Mouse (Mus musculus) spleen, postnatal 14 days (tissue): ENCODE data around the gene Slc3a2.
"Not testable (repeated sequence)": the region's sequence is repeated elsewhere in the genome, so short reads cannot be mapped to it uniquely, and the experiment has no call there.

Experiments
- DNase-seq, 2 experiments: peaks; one replicate each; pipeline ENCODE4 v3.0.0; 2021 to 2022; ENCODE audit warnings: low spot score in 2 of 2

The Slc3a2 gene

DNA sequence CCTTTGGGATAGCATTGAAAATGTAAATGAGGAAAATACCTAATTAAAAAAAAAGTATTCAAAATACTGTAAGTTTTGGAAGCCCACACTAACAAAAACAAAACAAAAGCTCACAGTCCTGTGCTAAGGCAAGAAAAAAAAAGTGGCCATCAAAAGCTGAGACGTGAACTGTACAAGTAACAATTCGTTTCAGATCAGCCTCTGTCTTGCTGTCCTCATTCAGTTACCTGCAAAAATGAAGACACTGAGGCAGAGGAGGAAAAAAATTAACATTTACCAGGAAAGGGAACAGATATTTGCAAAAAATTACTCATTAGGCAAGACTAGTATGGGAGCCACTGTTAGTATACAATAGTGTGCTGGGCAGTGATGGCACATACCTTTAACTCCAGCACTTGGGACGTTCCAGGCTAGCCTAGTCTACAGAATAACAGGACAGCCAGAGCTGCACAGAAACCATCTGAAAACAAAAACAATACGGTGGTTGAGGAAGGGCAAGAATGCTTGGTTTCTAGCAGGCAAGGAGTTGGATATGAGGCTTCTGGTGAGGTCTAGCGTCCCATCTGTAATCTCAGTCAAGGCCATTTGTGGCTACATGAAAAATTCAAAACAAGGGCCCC is 4.4 kb upstream of the Slc3a2 start:
- DNase-seq, result no peak

DNA sequence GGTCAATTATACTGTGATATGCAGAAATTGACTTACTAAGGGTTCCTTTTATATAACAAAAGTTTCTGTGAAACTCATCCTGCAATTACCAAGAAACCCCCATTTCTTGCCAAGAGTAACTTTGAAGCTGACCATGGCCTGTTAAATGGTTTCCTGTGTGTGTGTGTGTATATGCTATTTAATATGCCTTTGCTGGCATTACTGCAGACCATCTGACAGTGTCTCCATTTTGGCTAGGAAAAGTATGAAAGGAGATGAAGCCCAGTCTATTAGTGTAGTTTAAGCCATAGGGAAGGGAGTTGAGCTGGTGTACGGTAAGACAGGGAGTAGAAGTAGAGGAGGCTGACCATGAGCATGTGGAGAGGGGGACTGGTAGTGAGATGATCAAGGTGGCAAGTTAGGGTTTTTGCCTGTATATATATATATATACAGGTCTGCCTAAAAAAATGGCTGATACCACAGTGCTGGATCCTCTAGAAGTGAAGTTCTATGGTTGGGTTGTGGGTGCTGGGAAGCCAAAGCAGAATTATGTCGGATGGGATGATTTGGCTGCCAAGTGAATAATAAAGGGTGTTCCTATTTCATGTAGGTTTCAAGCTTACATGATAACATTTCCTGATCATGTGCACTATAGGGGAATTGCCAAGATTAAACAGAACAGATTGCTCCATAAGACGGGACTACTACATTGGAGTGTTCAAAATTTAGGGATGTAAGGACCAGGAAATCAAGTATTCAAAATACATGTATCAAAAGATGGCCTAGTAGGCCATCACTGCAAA is 3.6 kb upstream of the Slc3a2 start:
- no peak for DNase-seq

DNA sequence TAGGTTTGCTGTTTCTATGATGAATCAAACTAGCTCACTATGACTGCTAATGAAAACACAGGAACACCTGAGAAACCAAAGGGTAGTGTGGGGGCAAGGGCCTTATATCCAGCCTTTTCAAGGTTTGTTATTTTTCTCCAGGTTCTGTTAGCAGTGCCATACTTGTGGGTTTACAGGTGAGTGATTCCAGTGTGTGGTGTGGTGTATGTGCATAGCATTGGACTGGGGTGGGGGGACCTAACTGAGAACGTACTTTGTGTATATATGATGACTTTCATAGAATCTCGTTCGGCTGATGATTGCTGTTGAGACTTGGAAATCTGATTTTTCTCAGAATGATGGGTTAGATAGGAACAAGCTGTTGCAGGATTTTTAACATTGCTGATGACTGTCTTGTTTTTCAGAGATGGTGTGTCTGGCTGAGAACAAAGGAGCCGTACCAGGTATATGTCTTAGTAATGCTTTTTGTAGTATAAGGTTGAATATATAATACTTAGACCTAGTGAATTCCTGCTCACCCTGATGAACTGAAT is 2.0 kb upstream of the Slc3a2 start:
- DNase-seq, result no peak

DNA sequence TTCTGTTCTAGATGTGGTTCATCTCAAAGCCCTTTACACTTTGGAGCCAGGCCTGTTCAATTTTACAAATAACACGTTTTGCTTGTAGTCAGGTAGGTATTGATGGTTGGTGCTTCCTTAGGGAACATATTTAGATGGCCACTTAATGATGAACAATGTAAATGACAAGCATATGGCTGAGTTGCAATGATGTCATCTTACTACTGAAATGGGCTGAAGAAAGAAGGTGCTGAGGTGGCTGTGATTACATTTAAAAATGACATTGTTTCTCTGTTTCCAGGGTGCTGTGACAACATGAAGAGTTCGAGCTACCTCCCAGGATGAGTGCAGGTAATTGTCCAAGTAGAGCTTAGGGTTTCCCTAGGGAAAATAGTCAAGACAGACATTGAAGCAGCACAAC is 1.2 kb upstream of the Slc3a2 start:
- no peak for DNase-seq

DNA sequence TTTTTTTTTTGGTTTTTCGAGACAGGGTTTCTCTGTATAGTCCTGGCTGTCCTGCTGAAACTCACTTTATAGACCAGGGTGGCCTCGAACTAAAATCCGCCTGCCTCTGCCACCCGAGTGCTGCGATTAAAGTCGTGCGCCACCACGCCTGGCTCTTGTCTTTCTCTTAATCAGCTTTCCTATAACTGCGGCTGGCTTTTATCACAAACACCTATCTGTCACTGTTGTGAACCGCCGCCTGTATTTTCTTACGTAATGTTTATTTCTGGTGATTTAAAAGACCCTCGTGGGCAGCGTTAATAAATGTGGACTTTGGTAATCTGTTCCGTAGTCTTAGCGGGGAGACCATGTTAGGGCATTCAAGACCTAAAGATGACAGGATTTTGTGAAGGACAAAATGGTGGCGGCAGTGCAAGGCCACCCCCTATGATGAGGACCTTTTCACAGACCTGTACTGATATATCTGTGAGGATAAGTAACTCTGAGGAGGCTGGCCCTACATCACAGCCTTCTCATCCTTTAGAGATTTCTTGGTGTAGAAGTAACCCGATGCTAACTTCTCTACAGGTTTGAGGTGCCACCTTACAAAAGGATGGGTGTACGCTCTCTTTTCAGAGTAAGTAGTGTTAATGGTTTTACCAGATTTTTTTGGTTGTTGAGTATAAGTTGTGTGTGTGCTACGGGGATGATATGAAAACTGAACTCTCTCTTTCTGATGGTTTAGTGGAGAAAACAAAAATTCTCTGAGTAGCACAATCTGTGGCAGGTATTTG is 591 bp upstream of the Slc3a2 start:
- no peak for DNase-seq

DNA sequence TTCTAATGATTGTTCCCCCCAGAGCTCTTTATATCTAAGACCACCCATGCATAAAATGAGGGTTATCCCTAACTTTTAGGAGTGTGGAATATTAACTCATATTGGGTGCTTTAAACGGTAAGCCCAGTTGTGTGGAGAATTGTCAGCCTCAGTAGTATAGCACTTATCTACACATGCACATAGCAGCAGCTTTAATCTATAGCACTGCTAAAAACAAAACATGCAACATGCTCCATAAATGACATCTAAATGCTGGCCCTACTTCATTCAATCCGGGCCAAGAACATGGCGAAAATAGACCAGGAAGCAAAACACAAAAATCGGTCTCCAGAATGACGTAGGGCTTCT is 636 bp downstream of the Slc3a2 start:
- DNase-seq, result no peak

DNA sequence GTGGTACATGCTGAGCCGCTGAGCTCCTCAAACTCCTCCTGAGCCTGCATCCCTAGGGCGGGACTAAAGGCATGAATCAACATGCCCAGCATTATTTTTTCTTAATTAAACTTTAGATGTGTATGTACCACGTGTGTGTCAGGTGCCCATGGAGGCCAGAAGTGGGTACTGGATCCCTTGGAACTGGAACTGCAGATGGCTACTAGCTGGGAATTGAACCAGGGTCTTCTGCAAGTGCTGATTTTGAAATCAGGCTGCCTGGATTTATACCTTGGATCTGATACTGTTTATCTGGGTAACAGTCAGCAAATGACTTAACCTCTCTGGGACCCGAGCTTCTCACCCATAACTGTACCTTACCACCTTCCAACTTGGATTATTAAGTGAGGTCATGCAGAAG is 1.1 kb downstream of the Slc3a2 start:
- no peak for DNase-seq

DNA sequence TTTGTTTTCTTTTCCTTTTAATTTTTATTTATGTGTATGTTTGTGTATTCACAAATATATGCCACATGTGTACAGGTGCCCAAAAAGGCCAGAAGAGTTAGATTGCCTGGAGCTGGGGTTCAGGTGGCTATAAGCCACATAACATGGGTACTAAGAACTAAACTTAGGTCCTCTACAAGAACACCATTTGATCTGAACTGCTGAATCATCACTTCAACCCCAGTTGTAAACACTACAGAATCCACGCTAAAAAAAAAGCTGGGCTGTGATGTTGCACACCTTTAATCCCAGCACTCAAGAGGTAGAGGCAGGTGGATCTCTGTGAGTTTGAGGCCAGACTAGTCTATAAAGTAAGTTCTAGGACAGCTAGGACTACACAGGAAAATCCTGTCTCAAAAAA is 1.8 kb downstream of the Slc3a2 start:
- no peak for DNase-seq

DNA sequence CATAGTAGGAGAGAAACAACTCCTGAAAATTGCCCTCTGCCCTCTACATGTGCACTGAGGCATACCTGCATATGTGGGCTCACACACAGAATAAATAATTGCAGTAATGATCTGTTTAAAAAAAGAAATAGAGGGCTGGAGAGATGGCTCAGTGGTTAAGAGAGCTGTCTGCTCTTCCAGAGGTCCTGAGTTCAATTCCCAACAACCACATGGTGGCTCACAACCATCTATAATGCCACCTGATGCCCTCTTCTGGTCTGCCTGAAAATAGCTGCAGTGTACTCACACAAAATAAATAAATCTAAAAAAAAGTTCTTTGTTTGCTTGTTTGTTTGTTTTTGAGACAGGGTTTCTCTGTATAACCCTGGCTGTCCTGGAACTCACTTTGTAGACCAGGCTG is 4.1 kb downstream of the Slc3a2 start:
- DNase-seq, result not testable (repeated sequence)

DNA sequence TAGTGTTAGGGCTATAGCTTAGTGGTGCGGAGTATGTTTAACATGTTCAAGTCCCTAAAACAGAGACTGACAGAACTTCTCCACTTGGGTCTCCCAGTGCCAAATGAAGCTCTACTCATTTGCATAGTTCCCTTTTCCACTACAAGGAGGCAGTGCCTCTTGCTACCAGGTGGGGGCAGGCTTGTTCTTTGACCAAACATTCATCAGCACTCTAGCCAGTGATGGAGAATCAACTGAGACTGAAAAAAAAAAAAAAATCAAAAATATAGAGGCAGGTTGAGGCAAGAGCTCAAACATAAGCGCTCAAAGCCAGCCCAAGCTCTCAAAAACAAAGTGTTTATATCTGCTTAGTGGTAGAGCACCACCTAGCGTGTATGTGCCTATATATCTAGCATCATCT is 4.8 kb downstream of the Slc3a2 start:
- DNase-seq, result peak; percentile 55 to 72

DNA sequence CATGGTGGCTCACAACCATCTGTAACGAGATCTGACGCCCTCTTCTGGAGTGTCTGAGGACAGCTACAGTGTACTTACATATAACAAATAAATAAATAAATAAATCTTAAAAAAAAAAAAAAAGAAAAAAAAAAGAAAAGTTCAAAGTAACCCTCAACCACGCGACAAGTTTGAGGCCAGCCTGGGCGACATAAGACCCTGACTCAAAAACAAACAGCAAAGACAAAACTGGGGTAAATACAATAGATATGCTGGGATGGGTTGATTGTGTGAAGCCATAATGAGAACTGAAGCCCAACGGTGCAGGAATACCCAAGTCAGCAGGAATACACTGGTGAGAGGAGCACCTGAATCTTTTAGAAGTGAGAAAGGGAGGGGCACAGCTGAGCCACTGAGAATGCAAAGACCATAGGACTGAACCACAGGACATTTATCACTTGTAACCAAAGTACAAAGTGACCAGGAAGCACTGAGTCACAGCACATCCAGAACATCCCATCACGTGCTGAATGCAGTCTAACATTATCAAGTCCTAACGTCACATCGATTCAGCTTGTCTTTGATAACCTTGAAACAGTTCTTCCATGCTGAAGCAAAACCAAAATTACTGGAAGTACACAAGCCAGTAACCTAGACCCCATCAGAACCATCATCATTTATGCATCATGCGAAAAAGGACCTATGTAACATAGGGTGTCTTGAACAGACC is 6.2 kb downstream of the Slc3a2 start:
- DNase-seq, result no peak

DNA sequence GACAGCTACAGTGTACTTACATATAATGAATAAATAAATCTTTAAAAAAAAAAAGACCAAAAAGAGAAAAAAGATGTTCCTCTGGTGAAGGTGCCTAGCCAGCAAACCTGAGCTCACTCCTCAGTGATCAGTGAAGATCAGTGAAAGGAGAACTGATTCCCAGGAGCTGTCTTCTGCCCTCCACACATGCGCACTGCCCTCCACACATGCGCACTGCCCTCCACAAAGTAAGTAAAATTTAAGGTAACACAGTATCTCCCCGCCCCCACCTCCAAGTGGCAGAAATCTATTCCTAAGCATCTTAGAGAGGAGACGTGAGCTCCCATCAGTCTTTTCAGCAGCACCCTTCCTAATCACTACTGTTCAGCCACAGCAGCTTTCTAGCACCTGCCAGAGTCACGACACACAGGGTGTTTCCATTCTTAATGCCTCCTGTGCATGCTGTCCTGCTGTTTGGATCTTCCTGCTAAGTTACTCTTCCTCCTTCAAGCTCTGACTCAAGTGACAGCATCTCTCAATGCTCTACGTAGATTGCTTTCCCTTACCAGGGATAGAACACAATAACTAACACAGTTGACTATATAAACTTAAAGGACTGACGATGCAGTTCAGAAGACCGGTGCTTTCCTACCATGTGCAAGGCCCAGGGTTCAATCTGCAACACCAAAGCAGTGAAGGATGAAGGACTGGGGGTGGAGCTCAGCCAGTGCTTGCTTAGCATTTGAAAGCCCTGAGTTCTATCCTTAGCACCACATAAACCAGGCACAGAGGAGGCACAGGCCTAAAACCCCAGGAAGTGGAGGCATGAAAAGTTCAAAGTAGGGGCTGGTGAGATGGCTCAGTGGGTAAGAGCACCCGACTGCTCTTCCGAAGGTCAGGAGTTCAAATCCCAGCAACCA is 7.1 kb downstream of the Slc3a2 start:
- no peak for DNase-seq

DNA sequence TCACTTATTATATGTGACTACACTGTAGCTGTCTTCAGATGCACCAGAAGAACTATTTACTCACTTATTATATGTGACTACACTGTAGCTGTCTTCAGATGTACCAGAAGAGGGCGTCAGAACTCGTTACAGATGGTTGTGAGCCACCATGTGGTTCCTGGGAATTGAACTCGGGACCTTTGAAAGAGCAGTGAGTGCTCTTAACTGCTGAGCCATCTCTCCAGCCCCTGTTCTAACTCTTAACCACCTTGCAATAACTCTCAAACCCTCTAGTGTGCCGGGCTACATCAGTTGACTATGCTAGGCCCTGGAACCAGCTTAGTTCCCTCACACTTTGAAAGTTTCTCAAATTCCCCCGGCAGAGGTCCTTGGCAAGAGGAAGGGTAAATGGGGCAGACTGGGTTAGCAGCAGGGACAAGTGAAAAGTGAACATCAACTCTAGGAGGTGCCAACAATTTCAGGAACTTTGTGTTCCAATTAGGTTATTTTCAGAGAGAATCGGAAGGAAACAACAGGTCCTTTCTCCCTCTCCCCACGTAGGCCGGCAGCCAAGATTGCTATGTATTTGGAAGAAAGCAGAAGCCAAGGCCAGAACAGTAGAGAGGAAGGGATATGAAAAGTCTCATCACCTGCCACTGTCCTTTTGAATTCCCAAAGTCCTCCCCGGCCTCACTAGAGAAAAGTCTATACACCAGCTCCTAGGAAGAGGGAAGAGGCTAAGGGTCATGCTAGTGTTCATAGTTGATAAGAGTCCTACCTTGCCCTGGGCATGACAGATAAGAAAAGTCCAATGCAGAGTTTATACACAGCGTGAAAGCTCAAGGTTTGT is 8.3 kb downstream of the Slc3a2 start:
- peak in 1 of 2 experiments; percentile 37 for DNase-seq

DNA sequence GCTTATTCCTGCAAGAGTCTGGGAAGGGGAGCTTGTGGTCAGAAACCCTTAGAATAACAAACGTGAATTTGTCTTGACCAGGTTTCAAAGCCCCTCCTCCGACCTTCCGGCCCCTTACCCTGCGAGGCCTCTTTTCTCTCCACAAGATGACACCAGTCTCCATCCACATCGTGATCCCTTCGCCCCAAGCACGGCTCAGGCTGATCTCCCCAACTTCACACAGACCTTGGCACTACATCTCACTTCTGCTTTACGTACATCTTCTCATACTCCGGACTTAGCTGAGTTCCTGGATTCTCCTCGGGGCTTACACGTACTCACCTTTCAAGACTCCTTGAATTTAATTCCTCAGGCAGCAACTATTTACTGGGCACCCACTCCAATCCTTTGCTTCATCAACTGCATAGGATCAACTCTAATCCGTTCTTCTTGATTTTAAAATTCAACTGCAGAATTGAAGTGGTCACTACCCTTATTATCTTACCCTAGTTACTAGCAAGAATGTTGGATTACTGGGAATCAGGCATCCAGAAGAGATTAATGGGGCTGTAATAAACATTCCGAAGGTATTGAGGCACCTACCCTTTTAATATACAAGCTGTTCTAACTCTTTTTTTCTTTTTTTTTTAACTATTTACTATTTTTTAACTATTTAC is 9.0 kb downstream of the Slc3a2 start:
- DNase-seq, result no peak

DNA sequence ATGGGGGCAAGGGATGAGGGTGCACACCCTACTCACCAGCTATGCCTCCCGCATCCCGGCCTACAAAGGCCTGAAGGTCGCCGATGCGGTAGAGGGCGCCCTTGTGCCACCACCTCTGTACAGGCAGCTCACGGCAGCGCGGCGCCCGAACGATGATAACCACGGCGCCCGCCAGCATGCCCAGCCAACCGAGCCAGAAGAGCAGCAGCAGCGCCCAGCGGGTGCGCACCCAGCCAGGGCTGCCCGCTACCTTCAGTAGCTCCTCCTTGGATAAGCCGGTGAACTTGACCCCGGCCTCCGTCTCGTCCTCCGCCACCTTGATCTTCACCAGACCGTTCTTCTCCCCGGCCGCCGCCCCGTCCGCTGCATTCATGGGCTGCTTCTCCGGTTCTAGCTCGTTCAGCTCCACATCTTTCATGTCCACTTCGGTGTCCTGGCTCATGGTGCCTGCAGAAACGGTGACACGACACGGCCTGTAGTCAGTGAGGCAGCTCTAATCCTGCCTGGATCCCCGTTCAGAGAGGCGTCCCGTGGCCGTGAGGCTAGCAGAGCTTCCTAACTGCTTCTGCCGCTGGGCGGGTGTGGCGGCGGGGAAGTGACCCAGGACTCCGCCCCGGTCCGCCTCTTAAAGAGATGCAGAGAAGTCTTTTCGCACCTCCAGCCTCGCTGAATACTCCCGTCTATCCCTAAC is 9.7 kb downstream of the Slc3a2 start:
- peak; percentile 94 to 97 for DNase-seq

DNA sequence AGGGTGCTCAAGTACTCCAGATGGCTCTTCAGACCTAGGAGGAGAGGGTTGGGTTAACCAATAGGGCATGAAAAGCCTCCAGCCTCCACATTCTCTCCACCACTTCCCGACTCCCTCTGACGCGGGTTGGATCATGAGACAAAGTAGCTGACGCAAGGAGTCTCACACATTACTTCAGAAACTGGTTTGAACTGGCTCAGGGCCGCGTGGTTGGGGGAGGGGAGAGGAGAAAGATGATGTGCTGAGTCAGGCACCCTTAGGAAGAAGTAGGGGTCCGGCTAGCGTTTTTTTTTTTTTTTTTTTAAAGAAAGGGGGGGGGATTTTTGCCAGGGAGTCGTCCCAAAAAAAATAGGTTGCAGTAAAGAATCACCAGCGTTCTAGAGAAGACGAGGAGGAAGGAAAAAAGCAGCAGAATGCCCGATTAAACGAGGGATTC is 10.3 kb downstream of the Slc3a2 start:
- DNase-seq, result peak; percentile 51

DNA sequence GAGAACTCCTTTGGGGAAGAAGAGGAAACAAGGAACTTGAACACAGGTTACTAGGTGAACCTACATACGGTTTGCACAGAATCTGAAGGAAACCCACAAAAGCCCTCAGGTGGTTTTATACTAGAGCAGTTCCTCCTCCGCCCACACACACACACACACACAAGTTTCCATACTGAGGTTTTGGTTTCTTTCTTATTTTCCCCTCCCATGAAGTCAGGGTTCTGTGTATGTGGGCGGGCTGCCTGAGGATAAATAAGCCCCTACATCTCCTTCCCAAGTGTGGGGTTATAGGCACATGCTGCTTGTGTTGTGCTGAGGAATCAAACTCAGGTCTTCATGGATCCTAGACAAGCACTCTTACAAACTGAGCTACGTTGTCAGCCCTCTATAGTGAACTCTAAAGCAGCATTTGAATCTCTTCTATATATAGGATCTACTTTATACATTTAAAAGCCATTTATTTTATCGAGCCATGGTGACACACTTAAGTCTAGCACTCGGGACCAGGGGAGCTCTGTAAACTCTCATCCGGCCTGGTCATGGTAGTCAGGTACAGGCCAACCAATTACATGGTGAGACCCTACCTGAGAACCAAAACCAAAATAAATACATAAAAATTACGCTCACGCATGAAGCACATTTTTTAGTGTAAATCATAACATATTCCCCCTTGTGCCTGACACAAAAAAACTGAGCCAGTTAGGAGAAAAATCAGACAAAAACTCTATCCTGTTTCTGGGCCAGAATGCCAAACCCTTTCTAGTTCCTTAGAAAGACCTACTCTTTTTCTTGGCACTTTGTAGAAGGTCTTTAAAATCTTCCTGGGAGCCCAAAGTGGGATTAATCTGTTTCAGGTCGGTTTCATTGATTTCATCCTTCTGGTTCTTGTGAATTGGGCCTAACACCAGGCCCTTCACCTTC is 11.0 kb downstream of the Slc3a2 start:
- no peak for DNase-seq

DNA sequence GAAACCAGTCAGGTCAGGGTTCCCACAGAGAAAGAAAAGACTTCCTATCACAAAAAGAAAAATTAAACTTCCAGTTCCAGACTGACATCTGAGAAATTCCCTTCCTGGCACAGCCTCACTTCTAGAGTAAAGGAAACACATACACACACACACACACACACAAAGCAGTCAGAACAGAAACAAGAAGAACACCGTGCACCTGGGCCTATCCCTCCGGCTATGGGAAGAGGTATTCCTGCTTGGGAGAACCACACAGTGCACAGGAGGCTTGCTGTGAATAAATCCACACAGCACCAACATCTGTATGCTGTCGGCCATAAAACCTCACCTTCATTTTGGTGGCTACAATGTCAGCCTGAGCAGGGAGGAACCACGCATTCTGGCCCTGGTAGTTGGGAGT is 11.7 kb downstream of the Slc3a2 start:
- DNase-seq, result no peak
